Mouse (Mus musculus): ENCODE data around the gene Pard3. TPM values are rescaled to one million over a fixed set of nuclear protein-coding genes. Genes with fewer than 3 reads are reported as not detected.

Gene Pard3
- polyA plus RNA-seq, 1 experiment from 2014 or later: 30.0 TPM

- H3K9ac ChIP-seq (ENCODE audit: low read length): no peak overlapping the region
- H3K4me3 ChIP-seq (ENCODE audit: low read depth, low read length): no peak overlapping the region
- H3K9me3 ChIP-seq (ENCODE audit: control insufficient read depth, low read length): no peaks in the 10 kb centered on the region
- ATAC-seq (ENCODE audit: low FRiP score, low TSS enrichment) (no peak), DNase-seq (ENCODE audit: low spot score) (no peak)
- WGBS: 81% methylated on average over 3 of the region's 3 CpGs
- no peaks in the 10 kb centered on the region for H3K4me1 ChIP-seq (replicated peaks; ENCODE audit: control insufficient read depth, insufficient read depth)
- no peak for TF ChIP-seq CTCF (IDR thresholded peaks at IDR 0.05; ENCODE audit: low read depth)
- no peak for TF ChIP-seq EP300 (optimal IDR thresholded peaks at IDR 0.05)
- H3K27me3 ChIP-seq (ENCODE audit: control insufficient read depth, insufficient read depth, low read length): no peaks in the 10 kb centered on the region
- H3K27ac ChIP-seq (replicated peaks): no peak overlapping the region
- H3K36me3 ChIP-seq (ENCODE audit: control insufficient read depth, insufficient read depth, low read length): no peaks in the 10 kb centered on the region
- no peak overlapping the region for H3K4me2 ChIP-seq (replicated peaks; ENCODE audit: low read depth)
Measured at GRCm38 (mm10) chr8:127622137-127622536, 558.4 kb downstream of the Pard3 start.

DNA sequence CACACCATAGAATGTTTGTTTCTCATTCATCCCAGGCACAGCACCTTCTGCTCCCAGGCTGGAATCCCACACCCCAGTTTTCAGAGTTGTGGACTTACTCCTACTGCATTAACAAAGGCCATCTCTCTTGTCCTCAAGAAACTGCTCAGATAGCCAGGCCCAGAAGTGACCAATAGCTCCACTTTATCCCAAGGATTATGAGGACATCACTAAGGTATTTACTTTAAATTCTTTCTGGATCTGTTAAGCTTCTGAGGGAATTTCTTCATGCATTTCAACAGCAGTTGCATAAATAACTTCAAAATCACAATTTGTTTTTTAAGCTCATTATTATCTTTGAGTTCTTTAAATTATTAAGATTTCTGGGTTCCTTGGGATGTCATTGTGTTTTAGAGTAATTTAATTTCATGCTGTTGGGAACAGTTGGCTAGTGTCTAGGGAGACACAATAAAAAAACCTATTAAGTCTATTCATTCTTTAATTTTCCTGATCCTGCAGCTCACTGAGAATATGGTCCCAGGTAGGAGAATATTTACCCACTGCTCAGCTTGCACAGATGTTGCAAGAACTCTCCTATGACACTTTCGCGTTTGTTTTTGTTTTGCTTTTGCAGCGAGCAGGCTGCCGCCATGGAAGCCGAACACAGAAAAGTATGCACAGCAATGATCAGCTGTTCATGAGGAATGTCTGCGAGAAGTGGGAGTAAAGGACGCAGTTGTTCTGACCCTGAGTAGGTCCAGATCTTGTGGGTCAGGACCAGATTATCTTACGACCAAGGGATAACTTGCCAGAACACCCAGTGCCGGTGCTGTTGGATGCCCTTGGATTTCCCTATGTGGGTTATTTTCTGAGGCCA lies 574.8 kb downstream of the Pard3 start:
- H3K9me3 ChIP-seq (ENCODE audit: control insufficient read depth, low read length): no peaks in the 10 kb centered on the region
- no peaks in the 10 kb centered on the region for H3K27me3 ChIP-seq (ENCODE audit: control insufficient read depth, insufficient read depth, low read length)
- WGBS: 86% methylated on average over 9 of the region's 9 CpGs
- H3K9ac ChIP-seq (ENCODE audit: low read length): no peak overlapping the region
- TF ChIP-seq CTCF (IDR thresholded peaks at IDR 0.05; ENCODE audit: low read depth) (no peak), EP300 (optimal IDR thresholded peaks at IDR 0.05) (no peak)
- H3K4me2 ChIP-seq (replicated peaks; ENCODE audit: low read depth): no peak overlapping the region
- ATAC-seq (ENCODE audit: low FRiP score, low TSS enrichment) (no peak), DNase-seq (ENCODE audit: low spot score) (no peak)
- no peaks in the 10 kb centered on the region for H3K36me3 ChIP-seq (ENCODE audit: control insufficient read depth, insufficient read depth, low read length)
- no peak overlapping the region for H3K27ac ChIP-seq (replicated peaks)
- no peak overlapping the region for H3K4me3 ChIP-seq (ENCODE audit: low read depth, low read length)
- H3K4me1 ChIP-seq (replicated peaks; ENCODE audit: control insufficient read depth, insufficient read depth): no peaks in the 10 kb centered on the region

GRCm38 (mm10) chr8:127639088-127639453 lies 575.4 kb downstream of the Pard3 start:
- no peaks in the 10 kb centered on the region for H3K9me3 ChIP-seq (ENCODE audit: control insufficient read depth, low read length)
- no peak overlapping the region for H3K4me2 ChIP-seq (replicated peaks; ENCODE audit: low read depth)
- WGBS: 94% methylated on average over 4 of the region's 4 CpGs
- no peak overlapping the region for H3K9ac ChIP-seq (ENCODE audit: low read length)
- no peak overlapping the region for H3K4me3 ChIP-seq (ENCODE audit: low read depth, low read length)
- H3K27me3 ChIP-seq (ENCODE audit: control insufficient read depth, insufficient read depth, low read length): no peaks in the 10 kb centered on the region
- no peak for DNase-seq (ENCODE audit: low spot score)
- no peaks in the 10 kb centered on the region for H3K36me3 ChIP-seq (ENCODE audit: control insufficient read depth, insufficient read depth, low read length)
- no peak for TF ChIP-seq EP300 (optimal IDR thresholded peaks at IDR 0.05)
- TF ChIP-seq CTCF (IDR thresholded peaks at IDR 0.05; ENCODE audit: low read depth): no peak
- H3K4me1 ChIP-seq (replicated peaks; ENCODE audit: control insufficient read depth, insufficient read depth): no peaks in the 10 kb centered on the region
- ATAC-seq (ENCODE audit: low FRiP score, low TSS enrichment): no peak
- H3K27ac ChIP-seq (replicated peaks): no peak overlapping the region

DNA sequence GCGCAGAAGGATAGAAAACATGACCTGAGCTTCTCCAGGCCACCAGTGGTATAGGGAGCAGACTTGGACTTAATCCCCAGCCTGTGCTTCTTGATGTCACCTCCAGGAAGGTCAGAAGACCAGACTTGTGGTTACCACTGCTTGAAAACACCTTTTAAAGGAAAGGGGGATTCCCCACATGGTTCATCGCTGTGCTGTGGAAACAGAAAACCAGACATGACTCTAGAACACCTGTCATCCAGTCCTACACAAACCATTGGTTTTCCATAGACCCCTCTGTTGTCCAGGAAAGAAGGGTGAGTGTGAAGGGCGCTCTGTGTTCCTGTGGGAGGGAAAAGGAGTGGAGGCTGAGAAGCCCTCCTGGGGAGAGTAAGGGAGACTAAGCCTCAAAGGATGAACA lies 591.9 kb downstream of the Pard3 start:
- Histone ChIP-seq H3K27me3 (ENCODE audit: control insufficient read depth, insufficient read depth, low read length) (no peaks in the 10 kb centered on the region), H3K4me2 (replicated peaks; ENCODE audit: low read depth) (no peak overlapping the region), H3K9ac (ENCODE audit: low read length) (no peak overlapping the region), H3K36me3 (ENCODE audit: control insufficient read depth, insufficient read depth, low read length) (no peaks in the 10 kb centered on the region), H3K4me1 (replicated peaks; ENCODE audit: control insufficient read depth, insufficient read depth) (no peaks in the 10 kb centered on the region), H3K9me3 (ENCODE audit: control insufficient read depth, low read length) (no peaks in the 10 kb centered on the region), H3K27ac (replicated peaks) (no peak overlapping the region), H3K4me3 (ENCODE audit: low read depth, low read length) (no peak overlapping the region)
- 90% methylated on average over 3 of the region's 3 CpGs for WGBS
- DNase-seq (ENCODE audit: low spot score) (no peak), ATAC-seq (ENCODE audit: low FRiP score, low TSS enrichment) (no peak)
- no peak for TF ChIP-seq CTCF (IDR thresholded peaks at IDR 0.05; ENCODE audit: low read depth)
- TF ChIP-seq EP300 (optimal IDR thresholded peaks at IDR 0.05): no peak

Other genes starting within 250 kb of the Pard3 start
- gene Tomm20, start 118.0 kb upstream of the Pard3 start, polyA plus RNA-seq (2015; fragmentation: Nextera tagmentation; extraction: Ambion mirVana): 158 and 175 TPM in 2 replicates
- 18.4 and 19.5 TPM in 2 replicates for gene Rbm34, start 92.8 kb upstream of the Pard3 start, polyA plus RNA-seq (2015; fragmentation: Nextera tagmentation; extraction: Ambion mirVana)

All from stomach, postnatal 0 days (tissue).